Mouse (Mus musculus) megakaryocyte, embryonic 14.5 days (primary cell): ENCODE measurements around the gene Dhx34.

Experiments used
- FLI1 ChIP-seq: IDR thresholded peaks from 2 replicates; pipeline ENCODE4 v1.6.1; 2012; ENCODE audit warnings: low read length, inconsistent platforms, mixed read lengths
- GATA1 ChIP-seq: IDR thresholded peaks from 3 replicates; pipeline ENCODE4 v1.6.1; 2012; ENCODE audit warnings: mixed read lengths, low read length, inconsistent platforms, borderline replicate concordance

DNA sequence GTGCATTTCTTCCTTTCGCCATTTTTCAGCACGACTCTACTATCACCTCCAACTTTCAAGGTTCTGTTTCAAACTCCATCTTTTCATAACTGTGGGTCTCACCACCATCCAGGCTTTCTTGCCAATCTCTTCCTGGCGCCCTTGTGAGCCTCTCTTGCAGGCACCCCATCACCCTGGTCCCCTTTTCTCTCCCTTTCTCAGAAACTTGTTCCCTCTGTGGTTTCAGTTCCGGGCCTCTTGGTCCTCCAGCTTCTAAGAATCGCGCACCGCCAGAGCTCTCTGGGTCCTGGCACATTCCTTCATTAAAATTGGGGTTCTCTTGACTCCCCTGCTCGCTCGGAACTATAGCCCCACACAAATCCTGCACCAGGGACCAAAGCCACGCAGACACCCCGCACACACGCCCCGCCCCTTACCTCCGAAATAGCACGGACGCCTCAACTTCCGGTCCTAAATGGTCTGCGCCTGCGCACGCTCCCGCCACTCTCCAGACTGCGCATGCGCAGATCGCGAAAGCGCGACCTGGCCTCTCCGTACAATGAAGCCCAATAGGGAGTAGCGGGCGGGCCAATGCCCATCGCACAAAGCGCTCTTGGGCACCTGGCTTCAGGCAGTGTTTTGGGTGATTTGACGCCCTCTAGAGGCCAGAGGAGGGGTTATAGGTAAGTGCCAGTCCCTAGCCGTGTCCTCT is at the start of gene Dhx34:
- TF ChIP-seq GATA1 (no peak), FLI1 (no peak)
